Mouse (Mus musculus): ENCODE data around the gene Adcy4. TPM values are rescaled to one million over a fixed set of nuclear protein-coding genes. Genes with fewer than 3 reads are reported as not detected.

The Adcy4 gene
- total RNA-seq, 2 experiments from 2014 or later, result 10.4 to 10.9 TPM

DNA sequence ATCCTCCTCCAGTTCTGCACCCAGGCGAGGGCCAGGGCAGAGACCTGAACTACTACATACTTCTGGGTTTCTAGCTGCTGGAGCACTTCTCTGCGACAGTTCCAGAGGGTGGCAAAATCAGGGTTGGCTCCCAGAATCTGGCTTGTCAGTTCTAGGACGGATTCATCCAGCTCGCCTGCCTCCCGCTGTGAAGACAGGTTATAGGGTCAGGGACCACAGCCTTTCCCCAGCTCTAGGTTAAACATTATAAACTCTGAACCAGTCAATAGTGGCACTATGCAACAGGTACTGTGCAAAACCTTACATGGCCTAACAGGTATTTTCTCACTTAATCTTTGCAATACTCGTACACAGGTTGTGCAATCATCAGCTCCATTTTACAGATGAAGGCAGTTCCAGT, 62.8 kb downstream of the Adcy4 start:
- no peak for DNase-seq (ENCODE audit: low spot score in 2 of 2)

DNA sequence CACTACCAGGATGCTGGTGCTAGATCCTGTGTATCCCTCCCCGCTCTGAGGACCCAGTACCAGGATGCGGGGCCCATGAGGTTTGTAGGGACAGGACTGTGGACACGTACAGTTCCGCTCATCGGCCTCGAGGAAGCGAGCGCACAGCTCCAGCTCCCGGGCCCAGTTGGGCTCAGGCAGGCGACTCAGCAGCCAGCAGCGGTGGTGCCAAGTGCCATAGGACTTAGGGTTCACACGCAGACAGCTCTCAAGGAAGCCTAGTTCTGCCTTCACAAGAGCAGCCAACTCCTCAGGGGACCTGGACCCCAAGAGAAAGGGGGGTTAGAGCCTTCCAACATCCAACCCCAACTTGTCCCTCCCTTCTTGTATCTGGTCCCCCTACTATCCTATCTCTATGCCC, 63.2 kb downstream of the Adcy4 start:
- no peak for DNase-seq (ENCODE audit: low spot score in 2 of 2)

DNA sequence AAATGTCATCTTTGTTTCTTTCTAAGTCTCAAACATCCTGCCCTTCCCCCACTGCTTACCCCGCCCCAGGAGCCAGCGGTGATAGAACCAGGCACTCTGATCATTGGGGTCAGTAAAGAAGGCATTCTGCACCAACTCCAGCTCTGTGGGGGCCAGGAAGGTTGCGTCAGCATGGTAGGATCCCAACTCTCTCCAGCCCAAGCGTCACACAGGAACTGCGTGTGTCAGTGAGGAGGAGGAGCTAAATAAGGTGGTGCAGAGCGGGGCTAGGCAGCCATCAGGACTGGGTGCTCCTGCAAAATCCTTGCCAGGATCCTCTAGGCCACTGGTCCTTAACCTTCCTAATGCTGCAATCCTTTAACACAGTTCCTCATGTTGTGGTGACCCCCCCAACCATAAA, 64.2 kb downstream of the Adcy4 start:
- DNase-seq (ENCODE audit: low spot score in 2 of 2), result no peak

Other genes starting within 250 kb of the Adcy4 start
- 10 to 100 TPM; 63.4 to 64.0 TPM for gene Pck2, start 243.8 kb downstream of the Adcy4 start, total RNA-seq (2021)
- gene Dcaf11, start 224.1 kb downstream of the Adcy4 start, total RNA-seq (2021), result 10 to 100 TPM; 84.6 to 91.6 TPM
- 1 to 10 TPM; 1.0 to 1.2 TPM for gene A730061H03Rik, start 223.7 kb downstream of the Adcy4 start, total RNA-seq (2021)
- gene Fitm1, start 208.5 kb downstream of the Adcy4 start, total RNA-seq (2021), result 1 to 10 TPM; 6.5 to 10.0 TPM
- 100 to 1,000 TPM; 302 to 310 TPM for gene Psme1, start 206.0 kb downstream of the Adcy4 start, total RNA-seq (2021)
- gene Emc9, start 198.8 kb downstream of the Adcy4 start, total RNA-seq (2021), result 10 to 100 TPM; 40.9 to 47.0 TPM
- gene Psme2, start 193.0 kb downstream of the Adcy4 start, total RNA-seq (2021), result 100 to 1,000 TPM; 336 to 355 TPM
- gene Rnf31, start 192.4 kb downstream of the Adcy4 start, total RNA-seq (2021), result 10 to 100 TPM; 35.0 to 40.3 TPM
- gene Irf9, start 180.5 kb downstream of the Adcy4 start, total RNA-seq (2021), result 10 to 100 TPM; 19.1 to 19.9 TPM
- 1 to 10 TPM; 8.0 to 8.6 TPM for gene Rec8, start 166.1 kb downstream of the Adcy4 start, total RNA-seq (2021)
- 100 to 1,000 TPM in 1 of 2 experiments, 10 to 100 TPM in 1; 96.8 to 108 TPM for gene Ipo4, start 148.1 kb downstream of the Adcy4 start, total RNA-seq (2021)
- 1 to 10 TPM; 3.8 to 4.5 TPM for gene Gm49378, start 146.2 kb downstream of the Adcy4 start, total RNA-seq (2021)
- gene Tm9sf1, start 140.3 kb downstream of the Adcy4 start, total RNA-seq (2021), result 100 to 1,000 TPM in 1 of 2 experiments, 10 to 100 TPM in 1; 98.6 to 102 TPM
- 1 to 10 TPM; 1.7 to 2.8 TPM for gene Tssk4, start 133.9 kb downstream of the Adcy4 start, total RNA-seq (2021)
- 10 to 100 TPM; 57.4 to 63.3 TPM for gene Mdp1, start 123.6 kb downstream of the Adcy4 start, total RNA-seq (2021)
- 10 to 100 TPM; 29.2 to 29.7 TPM for gene Gmpr2, start 112.2 kb downstream of the Adcy4 start, total RNA-seq (2021)
- 100 to 1,000 TPM; 316 to 337 TPM for gene Nedd8, start 112.0 kb downstream of the Adcy4 start, total RNA-seq (2021)
- 10 to 100 TPM; 33.0 to 33.2 TPM for gene Tinf2, start 102.3 kb downstream of the Adcy4 start, total RNA-seq (2021)
- 1 to 10 TPM; 1.4 to 1.8 TPM for gene Tgm1, start 70.2 kb downstream of the Adcy4 start, total RNA-seq (2021)
- gene Rabggta, start 61.8 kb downstream of the Adcy4 start, total RNA-seq (2021), result 10 to 100 TPM; 23.8 to 25.7 TPM
- 10 to 100 TPM; 74.1 to 77.7 TPM for gene Dhrs1, start 38.4 kb downstream of the Adcy4 start, total RNA-seq (2021)
- gene Nop9, start 38.4 kb downstream of the Adcy4 start, total RNA-seq (2021), result 10 to 100 TPM; 24.5 to 27.1 TPM
- gene Cideb, start 25.6 kb downstream of the Adcy4 start, total RNA-seq (2021), result 10 to 100 TPM in 1 of 2 experiments, 1 to 10 TPM in 1; 4.6 to 12.0 TPM
- under 1 TPM; 0.17 to 0.34 TPM for gene Ltb4r2, start 22.7 kb downstream of the Adcy4 start, total RNA-seq (2021)
- 1 to 10 TPM; 1.3 to 2.9 TPM for gene Ltb4r1, start 18.1 kb downstream of the Adcy4 start, total RNA-seq (2021)
- 10 to 100 TPM in 1 of 2 experiments, 1 to 10 TPM in 1; 8.4 to 12.2 TPM for gene Ripk3, start 4.8 kb upstream of the Adcy4 start, total RNA-seq (2021)
- 10 to 100 TPM; 47.0 to 49.4 TPM for gene Nfatc4, start 39.0 kb upstream of the Adcy4 start, total RNA-seq (2021)
- gene Nynrin, start 69.9 kb upstream of the Adcy4 start, total RNA-seq (2021), result 10 to 100 TPM; 46.0 to 52.0 TPM
- gene Cbln3, start 100.3 kb upstream of the Adcy4 start, total RNA-seq (2021), result under 1 TPM; 0.39 to 0.76 TPM
- 10 to 100 TPM; 29.7 to 29.9 TPM for gene Khnyn, start 100.9 kb upstream of the Adcy4 start, total RNA-seq (2021)
- 10 to 100 TPM; 65.3 to 71.9 TPM for gene Sdr39u1, start 116.2 kb upstream of the Adcy4 start, total RNA-seq (2021)
- 10 to 100 TPM; 10.4 to 19.2 TPM for gene Cma1, start 160.6 kb upstream of the Adcy4 start, total RNA-seq (2021)
- gene Cma2, start 166.9 kb upstream of the Adcy4 start, total RNA-seq (2021), result under 1 TPM; 0.62 to 0.76 TPM
- not detected for gene Mcpt1, start 233.9 kb upstream of the Adcy4 start, total RNA-seq (2021)
- gene Mcpt9, start 246.4 kb upstream of the Adcy4 start, total RNA-seq (2021), result not detected